Mouse (Mus musculus): ENCODE measurements around the gene Zdhhc13.

Gene Zdhhc13

GRCm38 (mm10) chr7:48788851-48789572 lies at the start of gene Zdhhc13:
Gene Zdhhc13, plus strand, starts transcription at chr7:48789003.
- DNase-seq (ENCODE audit: low read depth, low spot score), result peak; percentile 82

- peak; percentile 65 for DNase-seq (ENCODE audit: low read depth, low spot score)
Measured at GRCm38 (mm10) chr7:48749298-48750163, 39.3 kb upstream of the Zdhhc13 start.

- DNase-seq (ENCODE audit: low read depth, low spot score), result no peak
Measured at GRCm38 (mm10) chr7:48750164-48750809, 38.5 kb upstream of the Zdhhc13 start.

- DNase-seq (ENCODE audit: low read depth, low spot score), result no peak
Measured at GRCm38 (mm10) chr7:48751222-48751621, 37.6 kb upstream of the Zdhhc13 start.

- DNase-seq (ENCODE audit: low read depth, low spot score), result no peak
Measured at GRCm38 (mm10) chr7:48754415-48754974, 34.3 kb upstream of the Zdhhc13 start.

GRCm38 (mm10) chr7:48755825-48756224 lies 33.0 kb upstream of the Zdhhc13 start:
- no peak for DNase-seq (ENCODE audit: low read depth, low spot score)

- no peak for DNase-seq (ENCODE audit: low read depth, low spot score)
Measured at GRCm38 (mm10) chr7:48756306-48756931, 32.4 kb upstream of the Zdhhc13 start.

- DNase-seq (ENCODE audit: low read depth, low spot score), result no peak
Measured at GRCm38 (mm10) chr7:48758083-48758482, 30.7 kb upstream of the Zdhhc13 start.

- DNase-seq (ENCODE audit: low read depth, low spot score), result no peak
Measured at GRCm38 (mm10) chr7:48760789-48761188, 28.0 kb upstream of the Zdhhc13 start.

- DNase-seq (ENCODE audit: low read depth, low spot score), result no peak
Measured at GRCm38 (mm10) chr7:48762289-48762688, 26.5 kb upstream of the Zdhhc13 start.

- DNase-seq (ENCODE audit: low read depth, low spot score), result no peak
Measured at GRCm38 (mm10) chr7:48762721-48763120, 26.1 kb upstream of the Zdhhc13 start.

GRCm38 (mm10) chr7:48765959-48766358 lies 22.8 kb upstream of the Zdhhc13 start:
- DNase-seq (ENCODE audit: low read depth, low spot score), result no peak

GRCm38 (mm10) chr7:48769721-48770120 lies 19.1 kb upstream of the Zdhhc13 start:
- no peak for DNase-seq (ENCODE audit: low read depth, low spot score)

GRCm38 (mm10) chr7:48772060-48772734 lies 16.6 kb upstream of the Zdhhc13 start:
- no peak for DNase-seq (ENCODE audit: low read depth, low spot score)

- no peak for DNase-seq (ENCODE audit: low read depth, low spot score)
Measured at GRCm38 (mm10) chr7:48773333-48773732, 15.5 kb upstream of the Zdhhc13 start.

GRCm38 (mm10) chr7:48774633-48775032 lies 14.2 kb upstream of the Zdhhc13 start:
- DNase-seq (ENCODE audit: low read depth, low spot score), result no peak

GRCm38 (mm10) chr7:48775436-48775835 lies 13.4 kb upstream of the Zdhhc13 start:
- no peak for DNase-seq (ENCODE audit: low read depth, low spot score)

- no peak for DNase-seq (ENCODE audit: low read depth, low spot score)
Measured at GRCm38 (mm10) chr7:48777721-48778504, 10.9 kb upstream of the Zdhhc13 start.

GRCm38 (mm10) chr7:48779110-48779509 lies 9.7 kb upstream of the Zdhhc13 start:
- no peak for DNase-seq (ENCODE audit: low read depth, low spot score)

- no peak for DNase-seq (ENCODE audit: low read depth, low spot score)
Measured at GRCm38 (mm10) chr7:48782432-48782831, 6.4 kb upstream of the Zdhhc13 start.

All from retina, adult 2 months (tissue).